Mouse (Mus musculus) MEL (cell line): ENCODE measurements at regions not wholly inside any gene's neighbourhood (a gene's known extent, or its start where the extent isn't known, plus 50 kb on each side); places are given as distances from the start of the nearest gene placed in this dataset.

Experiments
- DNase-seq: peaks from one replicate; pipeline ENCODE4 v3.0.0; 2011; ENCODE audit warnings: low read depth, low spot score
- H3K27ac ChIP-seq: 2 replicates; pipeline ENCODE4 v1.5.1; 2012; ENCODE audit warnings: low read depth, mild to moderate bottlenecking, control low read depth, low read length, moderate library complexity; ENCODE audit not compliant: control insufficient read depth
- H3K27me3 ChIP-seq, 2 experiments: fragments of 150-350 bp in 1 of 2; sonication (generic) in 1 of 2; 2 replicates each; pipeline ENCODE4 v1.6.1; 2012; ENCODE audit warnings: low read length in 2 of 2, mild to moderate bottlenecking in 2 of 2, improper control_type of control experiment in 1 of 2, moderate library complexity in 1 of 2; ENCODE audit not compliant: insufficient read depth in 2 of 2, control insufficient read depth in 1 of 2
- H3K36me3 ChIP-seq, 2 experiments: 2 replicates each; pipeline ENCODE4 v1.6.1; 2012 to 2014; ENCODE audit warnings: low read length in 2 of 2, improper control_type of control experiment in 1 of 2, inconsistent platforms in 1 of 2, mild to moderate bottlenecking in 1 of 2; ENCODE audit not compliant: insufficient read depth in 2 of 2, control insufficient read depth in 1 of 2
- H3K4me1 ChIP-seq, 2 experiments: fragments of 150-350 bp in 1 of 2; sonication (generic) in 1 of 2; 2 replicates each; pipeline ENCODE4 v1.6.1; 2012; ENCODE audit warnings: low read length in 2 of 2, improper control_type of control experiment in 1 of 2, mild to moderate bottlenecking in 1 of 2; ENCODE audit not compliant: insufficient read depth in 2 of 2, control insufficient read depth in 1 of 2
- H3K4me3 ChIP-seq, 2 experiments: fragments of 150-350 bp in 1 of 2; sonication (generic) in 1 of 2; 2 replicates each; pipeline ENCODE4 v1.5.1; 2012; ENCODE audit warnings: low read depth in 2 of 2, low read length in 2 of 2, mild to moderate bottlenecking in 2 of 2, moderate library complexity in 2 of 2, control low read depth in 1 of 2, improper control_type of control experiment in 1 of 2; ENCODE audit not compliant: control insufficient read depth in 1 of 2, insufficient read depth in 1 of 2
- H3K79me2 ChIP-seq: 2 replicates; pipeline ENCODE4 v1.6.1; 2012; ENCODE audit warnings: mild to moderate bottlenecking, low read length, moderate library complexity; ENCODE audit not compliant: control insufficient read depth, poor library complexity, insufficient read depth
- H3K9ac ChIP-seq: 2 replicates; pipeline ENCODE4 v1.6.1; 2012; ENCODE audit warnings: low read depth, mild to moderate bottlenecking, control low read depth, low read length, moderate library complexity; ENCODE audit not compliant: control insufficient read depth, poor library complexity, severe bottlenecking
- H3K9me3 ChIP-seq: fragments of 150-350 bp; sonication (generic); replicated peaks from 2 replicates; pipeline ENCODE4 v1.6.1; 2012; ENCODE audit warnings: mild to moderate bottlenecking, low read length, improper control_type of control experiment, moderate library complexity; ENCODE audit not compliant: insufficient read depth
- BHLHE40 ChIP-seq: IDR thresholded peaks from 2 replicates; pipeline ENCODE4 v1.6.1; 2012; ENCODE audit warnings: low read depth, mild to moderate bottlenecking, inconsistent platforms, low read length, improper control_type of control experiment, borderline replicate concordance
- CTCF ChIP-seq, 3 experiments: IDR thresholded peaks in 2 of 3; conservative IDR thresholded peaks in 1 of 3; 2 replicates each; pipeline ENCODE4 v1.5.1; 2011 to 2012; ENCODE audit warnings: low read length in 3 of 3, low read depth in 2 of 3, mild to moderate bottlenecking in 2 of 3, improper control_type of control experiment in 1 of 3, inconsistent platforms in 1 of 3, mixed read lengths in 1 of 3, moderate library complexity in 1 of 3; ENCODE audit not compliant: control insufficient read depth in 1 of 3, insufficient read depth in 1 of 3, poor library complexity in 1 of 3, severe bottlenecking in 1 of 3
- EP300 ChIP-seq, 2 experiments: IDR thresholded peaks; 2 replicates each; pipeline ENCODE4 v1.6.1; 2011; ENCODE audit warnings: improper control_type of control experiment in 2 of 2, low read length in 2 of 2, low read depth in 1 of 2, mild to moderate bottlenecking in 1 of 2
- HCFC1 ChIP-seq: IDR thresholded peaks from 2 replicates; pipeline ENCODE4 v1.6.1; 2012; ENCODE audit warnings: low read depth, mild to moderate bottlenecking, inconsistent platforms, low read length, improper control_type of control experiment, moderate library complexity
- JUND ChIP-seq: IDR thresholded peaks from 2 replicates; pipeline ENCODE4 v1.6.1; 2011; ENCODE audit warnings: low read depth, mild to moderate bottlenecking, improper control_type of control experiment, low read length
- MAFK ChIP-seq: IDR thresholded peaks from 2 replicates; pipeline ENCODE4 v1.6.1; 2011; ENCODE audit warnings: low read depth, mild to moderate bottlenecking, low read length, improper control_type of control experiment, borderline replicate concordance
- MAZ ChIP-seq: IDR thresholded peaks from 2 replicates; pipeline ENCODE4 v1.6.1; 2012; ENCODE audit warnings: low read depth, mild to moderate bottlenecking, inconsistent platforms, low read length, improper control_type of control experiment
- MXI1 ChIP-seq: IDR thresholded peaks from 2 replicates; pipeline ENCODE4 v1.6.1; 2011; ENCODE audit warnings: mild to moderate bottlenecking, low read depth, low read length, improper control_type of control experiment
- MYC ChIP-seq: IDR thresholded peaks from 2 replicates; pipeline ENCODE4 v1.6.1; 2011; ENCODE audit warnings: low read depth, mild to moderate bottlenecking, low read length, improper control_type of control experiment, moderate library complexity
- NRF1 ChIP-seq: IDR thresholded peaks from 2 replicates; pipeline ENCODE4 v1.6.1; 2014; ENCODE audit warnings: low read depth, mild to moderate bottlenecking, inconsistent platforms, low read length, improper control_type of control experiment, moderate library complexity; ENCODE audit not compliant: poor library complexity, insufficient read depth, severe bottlenecking
- POLR2AphosphoS5 ChIP-seq: IDR thresholded peaks from 2 replicates; pipeline ENCODE4 v1.6.1; 2012; ENCODE audit warnings: low read depth, borderline replicate concordance, mild to moderate bottlenecking, inconsistent platforms, low read length, moderate library complexity, mixed read lengths
- RAD21 ChIP-seq: IDR thresholded peaks from 2 replicates; pipeline ENCODE4 v1.6.1; 2011; ENCODE audit warnings: mild to moderate bottlenecking, low read depth, low read length, improper control_type of control experiment
- RCOR1 ChIP-seq: IDR thresholded peaks from 2 replicates; pipeline ENCODE4 v1.6.1; 2012; ENCODE audit warnings: low read depth, mild to moderate bottlenecking, inconsistent platforms, low read length, improper control_type of control experiment
- SMC3 ChIP-seq: IDR thresholded peaks from 2 replicates; pipeline ENCODE4 v1.6.1; 2011; ENCODE audit warnings: low read depth, low read length, improper control_type of control experiment
- TAL1 ChIP-seq: IDR thresholded peaks from 2 replicates; pipeline ENCODE4 v1.6.1; 2012; ENCODE audit warnings: mild to moderate bottlenecking, inconsistent platforms, low read length, moderate library complexity, mixed read lengths
- TBP ChIP-seq: IDR thresholded peaks from 2 replicates; pipeline ENCODE4 v1.8.0; 2011; ENCODE audit warnings: low read depth, low read length, improper control_type of control experiment
- TCF12 ChIP-seq: IDR thresholded peaks from 2 replicates; pipeline ENCODE4 v1.6.1; 2014; ENCODE audit warnings: low read depth, mild to moderate bottlenecking, inconsistent platforms, low read length, improper control_type of control experiment, moderate library complexity
- USF1 ChIP-seq: IDR thresholded peaks from 2 replicates; pipeline ENCODE4 v1.6.1; 2014; ENCODE audit warnings: low read depth, mild to moderate bottlenecking, inconsistent platforms, low read length, improper control_type of control experiment, moderate library complexity

- no peaks in the 10 kb centered on the region for H3K79me2 ChIP-seq
- no peak for TF ChIP-seq MAZ
- no peak for TF ChIP-seq EP300 (IDR thresholded peaks at IDR 0.05; ENCODE audit: low read depth in 1 of 2, low read length in 2 of 2)
- TF ChIP-seq TCF12: no peak
- TF ChIP-seq USF1: no peak
- no peak for TF ChIP-seq TBP
- no peak for TF ChIP-seq HCFC1
- TF ChIP-seq JUND: no peak
- no peak for TF ChIP-seq RAD21
- no peak for TF ChIP-seq TAL1
- TF ChIP-seq MAFK: no peak
- TF ChIP-seq RCOR1: no peak
- TF ChIP-seq NRF1: no peak
- TF ChIP-seq MXI1: no peak
- no peak for TF ChIP-seq MYC
- TF ChIP-seq, all 39 proteins: peak for 0
- no peak for DNase-seq
- Histone ChIP-seq H3K4me3 (no peak overlapping the region), H3K27ac (no peak overlapping the region), H3K9ac (no peak overlapping the region), H3K36me3 (no peaks in the 10 kb centered on the region; a peak in 2 of 4 replicates), H3K9me3 (no peaks in the 10 kb centered on the region), H3K4me1 (peaks cover 16 to 17% of the 10 kb centered on the region in 2 experiments), H3K27me3 (no peaks in the 10 kb centered on the region)
Measured at GRCm38 (mm10) chr11:113132078-113133064, 350.3 kb downstream of the Sox9 start.

GRCm38 (mm10) chr11:113133407-113133806 is 351.4 kb downstream of the Sox9 start:
- TF ChIP-seq MAFK: no peak
- no peak for TF ChIP-seq POLR2AphosphoS5
- no peak for TF ChIP-seq SMC3
- no peak for TF ChIP-seq BHLHE40
- TF ChIP-seq CTCF (IDR thresholded peaks at IDR 0.05 in 2 of 3, conservative IDR thresholded peaks at IDR 0.05 in 1 of 3; ENCODE audit: control insufficient read depth in 1 of 3, insufficient read depth in 1 of 3, low read depth in 2 of 3, low read length in 3 of 3, poor library complexity in 1 of 3, severe bottlenecking in 1 of 3): no peak
- TF ChIP-seq, all 39 proteins: peak for 0
- Histone ChIP-seq H3K9ac (no peak overlapping the region), H3K27me3 (no peaks in the 10 kb centered on the region), H3K36me3 (no peaks in the 10 kb centered on the region; a peak in 2 of 4 replicates), H3K9me3 (no peaks in the 10 kb centered on the region), H3K4me3 (no peak overlapping the region), H3K79me2 (no peaks in the 10 kb centered on the region), H3K27ac (no peak overlapping the region), H3K4me1 (peaks cover 16 to 17% of the 10 kb centered on the region in 2 experiments)
- DNase-seq: no peak
